Mouse (Mus musculus): ENCODE data around the gene Tmem54.

The Tmem54 gene

DNA sequence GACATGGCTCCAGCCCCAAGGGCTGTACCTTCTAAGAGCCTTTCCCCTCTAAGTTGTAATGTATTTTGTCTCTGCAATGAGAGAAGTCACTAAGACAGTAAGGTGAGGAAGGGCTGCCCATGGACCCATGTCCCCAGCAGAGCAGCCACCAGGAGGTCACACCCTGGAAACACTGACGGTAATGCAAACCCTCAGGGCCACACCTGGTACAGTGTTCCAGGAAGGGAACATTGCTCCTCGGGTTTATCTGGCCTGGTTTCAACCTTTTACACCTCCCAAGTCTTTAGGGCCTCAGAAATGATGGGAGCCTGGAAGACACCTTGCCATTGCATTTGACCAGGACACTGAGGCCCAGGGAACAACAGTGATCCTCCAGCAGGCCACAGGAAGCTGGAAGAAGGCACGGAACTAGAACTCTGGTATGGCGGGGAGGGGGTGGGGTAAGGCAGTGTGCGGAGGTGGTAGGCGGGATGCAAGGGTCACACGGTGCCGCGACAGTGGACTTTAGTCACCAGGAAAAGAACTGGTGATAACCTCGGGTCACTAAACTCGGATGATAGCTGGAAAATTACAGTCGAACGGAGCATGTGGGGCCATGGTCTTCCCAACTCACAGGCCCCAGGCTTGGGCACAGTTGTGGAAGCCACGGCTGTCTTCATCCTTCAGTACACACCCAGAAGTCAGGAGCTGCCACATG, 3.1 kb upstream of the Tmem54 start:
- peak; percentile 85 for DNase-seq (ENCODE audit: low spot score)

DNA sequence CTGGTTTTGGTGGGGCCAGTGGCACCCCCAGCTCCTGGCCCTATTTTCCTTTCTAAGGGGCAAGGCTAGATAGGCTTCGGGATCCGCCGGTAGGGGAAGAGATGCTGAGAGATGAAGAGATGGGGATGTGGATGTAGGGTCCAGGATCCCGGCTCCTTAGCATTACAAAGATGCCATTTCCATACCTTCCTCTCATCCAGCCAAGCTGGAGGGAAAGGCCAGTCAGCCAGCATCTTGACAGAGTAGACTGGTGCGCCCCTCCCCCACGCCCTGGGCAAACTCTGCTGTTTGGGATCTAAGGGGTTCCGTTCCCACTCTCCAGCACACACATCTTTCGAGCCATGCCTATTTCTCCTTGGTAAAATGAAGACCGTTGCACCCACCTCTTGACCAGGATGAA, 725 bp downstream of the Tmem54 start:
- no peak for DNase-seq (ENCODE audit: low spot score)

DNA sequence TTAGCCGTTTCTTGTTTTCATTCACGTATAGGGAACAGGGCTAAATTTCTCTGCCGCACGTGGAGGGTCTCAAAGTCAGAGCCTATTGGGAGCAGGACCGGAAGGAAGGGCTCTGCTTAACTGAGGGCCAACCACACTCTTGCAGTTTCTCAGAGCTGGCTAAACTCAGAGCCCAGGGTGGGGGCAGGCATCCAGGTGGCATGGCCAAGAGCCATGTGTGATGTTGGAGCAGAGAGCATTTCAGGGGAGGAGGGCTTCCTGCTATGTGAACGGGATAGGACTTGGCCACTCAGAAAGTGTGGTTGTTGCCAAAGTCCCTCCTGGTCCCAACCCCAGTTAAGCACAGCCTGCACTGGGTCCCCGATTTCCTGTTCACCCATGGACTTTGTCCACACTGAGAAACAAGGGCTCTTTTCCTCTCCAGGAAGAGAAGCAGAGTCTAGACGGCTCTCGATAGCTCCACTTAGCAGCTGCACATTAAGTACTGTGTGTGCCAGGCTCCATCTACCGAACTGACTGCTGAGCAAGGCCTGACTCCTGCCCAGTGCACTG, 2.1 kb downstream of the Tmem54 start:
- no peak for DNase-seq (ENCODE audit: low spot score)

DNA sequence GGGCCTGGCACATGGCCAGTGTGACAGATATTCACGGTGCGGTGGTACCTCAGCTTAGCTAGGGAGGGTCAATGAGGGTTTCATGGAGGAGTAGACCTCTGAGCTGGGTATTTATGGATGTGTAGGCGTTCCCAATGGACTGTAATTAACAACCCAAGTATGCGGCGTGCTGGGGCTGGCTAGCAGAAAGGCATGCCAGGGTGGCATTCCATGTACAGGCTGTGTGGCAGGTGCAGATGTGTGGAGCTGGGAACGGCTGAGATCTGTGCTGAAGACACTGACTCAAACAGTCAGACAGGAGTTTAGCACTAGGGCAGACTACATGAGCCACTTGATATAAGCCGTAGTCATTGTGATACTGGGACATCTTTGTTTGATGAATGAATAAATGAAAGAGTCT, 3.3 kb downstream of the Tmem54 start:
- DNase-seq (ENCODE audit: low spot score) = no peak

DNA sequence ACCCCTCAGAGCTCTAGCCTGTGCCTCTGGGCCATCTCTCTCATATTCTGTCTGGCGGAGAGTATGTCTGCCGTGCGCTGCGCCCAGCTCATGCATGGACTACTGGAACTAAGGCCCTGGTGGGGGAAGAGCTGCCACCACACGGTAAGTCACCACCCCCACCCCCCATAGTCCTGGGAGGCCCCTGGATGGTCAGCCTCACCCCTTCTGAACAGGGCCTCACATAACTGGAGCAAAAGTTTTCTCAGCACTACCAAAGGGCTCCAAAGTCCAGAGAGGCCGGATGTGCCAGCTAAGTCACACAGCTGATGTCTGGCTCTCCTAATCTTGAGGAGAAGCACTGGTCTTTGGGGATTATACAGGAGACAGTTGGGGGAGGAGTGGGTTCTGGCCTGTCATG, 5.5 kb downstream of the Tmem54 start:
- DNase-seq (ENCODE audit: low spot score) = peak; percentile 42

DNA sequence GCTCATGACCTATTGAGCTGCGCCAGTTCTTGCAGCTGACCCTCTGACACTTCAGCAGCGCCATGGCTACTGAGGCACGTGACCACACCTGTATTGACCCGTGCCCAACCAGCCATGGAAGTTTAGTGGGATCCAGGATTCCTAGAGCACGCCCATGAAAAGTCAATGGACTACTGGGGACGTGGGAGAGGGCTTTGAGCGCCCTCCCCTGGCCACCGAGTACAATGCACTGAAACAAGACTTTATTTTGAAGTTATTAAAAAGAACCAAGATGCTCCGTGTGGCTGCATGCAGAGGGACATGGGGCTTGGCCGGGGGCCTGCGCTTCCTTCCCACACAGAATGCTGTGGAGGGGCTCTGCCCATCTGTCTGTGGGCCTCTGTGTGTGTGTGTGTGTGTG, 6.0 kb downstream of the Tmem54 start:
- no peak for DNase-seq (ENCODE audit: low spot score)

DNA sequence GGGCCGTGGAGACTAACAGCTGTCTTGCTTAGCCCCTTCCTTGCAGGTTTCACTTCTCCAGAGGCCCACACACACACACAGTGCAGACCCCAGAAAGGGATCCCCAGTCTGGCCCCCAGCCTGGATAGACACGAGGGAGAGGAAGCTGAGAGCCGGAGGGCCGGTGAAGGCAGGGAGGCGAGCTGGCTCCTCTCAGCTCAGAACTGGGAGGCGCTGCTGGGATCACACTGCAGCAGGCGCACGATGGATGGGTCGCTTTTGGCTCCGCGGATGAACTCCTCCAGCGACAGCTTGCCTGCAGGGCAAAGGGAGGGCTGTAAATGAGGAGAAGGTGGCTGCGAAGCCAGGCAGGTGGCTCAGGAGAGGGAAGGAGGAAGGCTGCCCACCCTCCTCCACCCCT, 6.9 kb downstream of the Tmem54 start:
- DNase-seq (ENCODE audit: low spot score) = no peak

DNA sequence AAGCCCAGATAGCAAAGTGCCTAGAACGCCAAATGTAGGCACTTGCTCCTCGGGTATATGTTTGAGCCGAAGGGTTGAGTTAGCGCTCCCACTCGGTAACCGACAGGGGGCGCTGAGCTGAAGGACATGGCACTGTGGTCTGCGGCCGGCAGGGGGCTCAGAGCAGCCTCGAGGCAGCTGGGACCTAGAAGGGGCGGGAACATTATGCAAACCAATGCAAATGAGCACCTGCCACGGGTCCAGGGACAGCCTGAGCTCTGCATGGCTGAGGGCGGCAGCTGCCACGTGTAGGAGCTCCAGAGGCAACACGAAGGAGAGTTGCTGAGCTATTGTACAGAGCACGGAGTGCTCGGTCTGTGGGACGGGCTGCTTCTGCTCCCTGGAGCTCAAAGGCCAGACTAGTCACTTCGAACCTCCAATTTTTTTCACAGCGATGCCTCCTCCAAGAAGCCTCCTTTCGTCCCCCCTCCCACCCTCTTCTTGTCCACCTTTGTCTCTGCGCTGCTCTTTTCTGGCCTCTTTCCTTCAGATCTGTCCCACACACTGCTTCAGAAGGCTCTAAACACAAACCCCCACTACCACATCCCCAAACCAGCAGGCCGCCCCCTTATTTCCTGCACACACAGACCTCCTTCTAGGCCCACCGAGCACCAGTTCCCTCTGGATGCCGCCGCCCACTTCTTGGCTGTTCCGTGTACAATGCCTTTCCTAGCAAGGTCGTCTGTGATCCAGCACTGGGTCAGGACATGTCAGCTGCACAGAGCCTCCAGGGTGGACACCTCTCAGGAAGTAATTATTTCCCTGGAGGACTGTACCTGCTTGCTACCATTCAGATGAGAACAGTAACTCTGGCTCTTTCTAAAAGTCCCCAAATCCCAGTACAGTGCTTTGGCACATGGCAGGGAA, 8.0 kb downstream of the Tmem54 start:
- DNase-seq (ENCODE audit: low spot score) = peak; percentile 52

DNA sequence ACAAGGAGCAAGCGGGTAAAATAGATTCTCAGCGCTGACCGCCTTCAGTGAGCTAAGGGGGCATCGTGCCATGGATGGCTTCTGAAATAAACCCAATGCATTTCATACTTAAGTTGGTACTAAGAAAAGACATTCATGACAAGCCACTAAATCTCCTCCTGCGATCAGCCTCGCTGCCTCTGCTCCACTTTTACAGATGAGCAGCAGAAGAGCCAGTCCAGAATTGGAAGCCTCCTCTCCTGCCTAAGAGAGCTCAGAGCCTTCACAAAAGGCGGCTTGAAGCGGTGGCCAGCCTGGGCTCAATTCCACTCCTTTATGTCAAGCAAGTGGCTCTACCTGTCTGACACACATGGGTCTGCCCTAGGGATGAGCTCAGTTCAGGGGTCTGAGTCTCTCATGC, 11.4 kb downstream of the Tmem54 start:
- DNase-seq (ENCODE audit: low spot score) = no peak

DNA sequence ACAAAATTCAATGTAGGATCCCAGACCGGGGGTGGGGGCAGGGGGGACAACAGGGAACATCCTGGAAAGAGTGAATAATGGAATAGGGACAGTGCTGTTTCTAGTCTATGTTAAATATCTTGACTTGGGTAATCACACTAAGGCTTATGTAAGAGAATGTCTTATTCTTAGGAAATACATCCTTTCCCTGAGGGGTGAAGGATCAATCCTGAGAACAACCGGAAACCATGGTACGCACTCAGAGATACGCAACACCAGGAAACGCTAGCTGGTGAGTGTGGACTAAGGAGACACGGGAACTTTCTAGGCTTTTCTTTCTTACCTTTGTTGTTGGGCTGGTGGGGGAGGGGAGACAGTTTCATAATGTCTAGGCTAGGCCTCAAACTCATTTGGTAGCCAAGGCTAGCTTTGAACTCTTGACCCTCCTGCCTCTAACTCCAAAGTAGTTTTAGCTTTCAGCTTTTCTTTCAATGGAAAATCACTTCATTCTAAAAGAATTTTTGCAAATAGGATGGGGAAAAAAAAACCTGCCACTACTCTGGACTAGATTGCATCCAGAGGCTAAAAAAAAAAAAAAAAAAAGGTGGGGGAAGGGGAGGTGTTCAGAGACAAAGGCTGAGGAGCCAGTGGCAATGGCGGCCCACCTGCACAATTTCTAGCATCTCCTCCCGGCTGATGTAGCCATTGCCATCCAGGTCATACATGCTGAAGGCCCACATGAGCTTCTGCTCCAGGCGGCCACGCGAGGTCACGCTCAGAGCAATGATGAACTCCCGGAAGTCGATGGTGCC, 12.6 kb downstream of the Tmem54 start:
- no peak for DNase-seq (ENCODE audit: low spot score)

DNA sequence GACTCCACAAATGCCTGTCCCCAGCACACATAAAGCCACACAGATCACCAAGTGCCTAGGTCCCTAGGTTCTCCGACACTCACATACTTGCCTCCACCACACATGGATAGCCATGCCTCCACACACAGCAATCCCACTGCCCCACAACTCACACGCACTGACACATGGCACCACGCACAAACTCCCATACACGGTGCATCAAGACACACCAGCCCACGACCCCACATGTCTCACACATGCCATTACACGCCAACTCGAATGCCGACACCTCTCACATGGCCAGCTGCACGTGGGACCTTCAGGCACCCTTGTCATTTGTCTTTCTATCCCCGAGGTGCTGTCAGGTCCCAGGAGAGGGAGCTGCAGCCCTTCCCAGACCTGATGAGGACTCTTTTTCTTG, 14.4 kb downstream of the Tmem54 start:
- DNase-seq (ENCODE audit: low spot score) = no peak

DNA sequence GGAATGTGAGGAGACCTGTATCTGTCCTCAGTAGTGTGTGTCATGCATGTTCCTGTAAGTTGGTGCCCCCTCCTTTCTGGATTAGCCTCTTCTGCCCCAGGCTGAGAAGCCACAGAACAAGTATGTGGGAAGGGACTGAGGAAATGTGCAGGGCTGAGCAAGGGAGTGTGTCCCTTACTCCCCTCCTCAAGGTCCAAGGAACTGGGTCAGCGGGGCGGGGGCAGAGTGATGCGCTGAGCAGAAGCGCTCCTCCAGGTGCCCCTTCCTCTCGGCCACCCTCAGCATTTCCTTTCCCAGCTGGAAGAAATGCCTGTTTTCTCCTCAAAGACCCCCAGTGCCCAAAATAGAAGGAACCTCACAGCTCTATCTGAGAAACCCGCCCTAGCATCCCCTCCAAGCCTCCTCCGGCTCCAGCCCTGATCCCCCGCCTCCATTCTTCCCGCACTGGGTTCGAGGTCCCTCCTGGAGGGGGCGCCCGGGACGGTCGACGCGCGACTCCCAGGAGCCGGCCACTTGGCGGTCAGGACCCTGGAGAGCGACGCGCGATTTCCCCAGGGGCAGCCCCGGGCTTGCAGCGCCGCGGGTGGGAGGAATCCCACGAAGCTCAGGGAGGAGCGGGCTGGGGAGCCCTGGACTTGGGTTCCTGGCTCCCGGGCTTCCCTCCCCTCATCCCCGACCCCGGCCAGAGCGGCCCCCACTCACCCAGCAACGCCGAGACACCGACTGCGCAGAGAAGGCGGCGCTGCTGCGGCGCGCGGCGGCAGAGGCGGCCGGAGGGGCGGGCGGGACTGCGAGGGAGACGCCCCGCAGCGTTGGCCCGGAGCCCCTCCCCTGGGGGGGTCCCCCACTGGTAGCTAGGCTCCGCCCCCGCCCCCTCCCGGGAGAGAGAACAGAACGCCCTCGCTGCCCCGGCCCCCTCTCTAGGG, 15.4 kb downstream of the Tmem54 start:
- DNase-seq (ENCODE audit: low spot score) = peak; percentile 70

DNA sequence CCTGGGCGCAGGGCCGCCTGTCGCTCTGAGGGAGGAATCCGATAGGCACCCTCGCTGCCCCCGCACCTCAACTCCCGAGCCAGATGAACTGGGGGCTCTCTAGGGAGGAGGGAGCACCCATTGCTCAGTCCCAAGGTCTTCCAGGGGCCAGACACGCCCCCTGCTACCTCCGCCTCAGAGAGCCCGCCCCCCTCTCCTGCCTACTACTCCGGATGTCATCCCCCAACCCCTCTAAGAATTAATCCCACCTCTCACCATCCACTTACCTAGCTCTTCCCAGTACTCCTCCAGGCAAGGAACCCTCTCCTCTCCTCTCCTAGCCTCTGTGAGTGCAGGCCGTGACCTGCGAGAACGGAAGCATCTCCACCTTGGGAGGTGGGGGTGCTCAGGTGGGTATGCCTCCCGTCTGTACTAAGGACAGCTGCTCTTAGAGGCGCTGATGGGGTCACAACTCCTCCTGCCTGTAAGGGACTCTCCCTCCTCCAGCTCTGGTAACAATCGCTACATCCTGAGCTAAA, 16.3 kb downstream of the Tmem54 start, which contains the start of gene Hpca:
Gene Hpca, minus strand, starts transcription at position 468 of the 518 bp plus-strand sequence.
- no peak for DNase-seq (ENCODE audit: low spot score)

DNA sequence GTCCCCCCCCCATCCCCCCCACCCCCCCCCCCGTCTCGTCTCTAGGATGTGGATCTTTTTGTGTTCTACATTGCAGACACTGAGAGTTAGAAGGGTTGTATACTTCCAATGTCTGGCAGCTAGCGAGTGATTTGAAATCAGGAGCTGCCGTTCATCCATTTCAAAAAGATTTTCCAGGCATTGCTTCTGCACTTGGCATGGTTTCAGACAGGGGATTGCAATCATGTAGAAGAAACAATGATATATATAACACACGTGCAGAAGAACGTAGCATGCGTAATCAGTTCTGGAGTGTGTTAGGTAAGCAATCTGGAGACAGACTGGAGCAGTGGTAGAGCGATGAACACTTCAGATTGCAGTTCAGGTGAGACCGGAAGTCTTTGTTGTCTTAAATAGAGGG, 16.8 kb downstream of the Tmem54 start:
- DNase-seq (ENCODE audit: low spot score) = no peak

DNA sequence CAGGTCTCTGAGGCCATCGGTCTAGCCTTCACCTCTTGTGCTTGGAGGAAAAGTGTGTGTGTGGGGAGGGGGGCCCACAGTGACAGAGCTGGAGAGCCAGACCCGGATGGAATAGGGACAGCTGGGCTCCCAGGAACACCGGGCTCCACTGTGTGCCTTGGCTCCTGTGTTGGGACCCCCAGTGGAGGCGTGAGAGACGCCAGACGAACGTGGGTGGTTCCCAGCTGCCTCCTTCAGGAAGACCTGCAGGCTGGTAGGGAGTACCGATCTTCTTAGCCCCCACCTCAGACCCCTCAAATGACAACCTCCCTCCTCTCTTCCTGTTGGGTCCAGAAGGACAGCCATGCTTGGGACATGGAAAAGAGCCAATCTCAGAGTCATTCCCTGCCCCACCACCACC, 17.4 kb downstream of the Tmem54 start:
- DNase-seq (ENCODE audit: low spot score) = no peak

DNA sequence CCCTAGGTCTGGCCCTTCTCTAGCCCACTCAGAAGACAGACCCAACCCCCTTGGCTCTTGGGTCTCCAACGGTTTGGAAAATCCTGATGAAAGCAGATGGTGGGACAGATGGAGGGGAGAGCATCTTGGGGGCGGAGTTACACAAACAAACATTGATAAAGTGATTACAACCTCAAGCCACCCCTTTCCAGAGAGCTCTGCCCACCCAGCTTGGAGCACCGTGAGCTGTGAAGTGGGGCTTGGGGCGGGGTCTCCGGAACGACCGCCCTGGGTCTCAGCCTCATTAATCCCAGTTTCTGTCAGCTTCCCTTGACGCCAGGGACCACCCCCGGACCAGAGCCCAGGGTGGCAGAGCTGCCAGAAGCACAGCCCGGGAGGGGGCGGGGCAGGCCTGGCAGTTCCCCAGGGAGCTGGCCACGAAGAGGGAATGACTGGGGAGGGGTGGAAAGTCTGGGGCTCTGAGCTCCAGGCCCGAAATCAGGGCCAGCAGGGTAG, 19.4 kb downstream of the Tmem54 start:
- no peak for DNase-seq (ENCODE audit: low spot score)

DNA sequence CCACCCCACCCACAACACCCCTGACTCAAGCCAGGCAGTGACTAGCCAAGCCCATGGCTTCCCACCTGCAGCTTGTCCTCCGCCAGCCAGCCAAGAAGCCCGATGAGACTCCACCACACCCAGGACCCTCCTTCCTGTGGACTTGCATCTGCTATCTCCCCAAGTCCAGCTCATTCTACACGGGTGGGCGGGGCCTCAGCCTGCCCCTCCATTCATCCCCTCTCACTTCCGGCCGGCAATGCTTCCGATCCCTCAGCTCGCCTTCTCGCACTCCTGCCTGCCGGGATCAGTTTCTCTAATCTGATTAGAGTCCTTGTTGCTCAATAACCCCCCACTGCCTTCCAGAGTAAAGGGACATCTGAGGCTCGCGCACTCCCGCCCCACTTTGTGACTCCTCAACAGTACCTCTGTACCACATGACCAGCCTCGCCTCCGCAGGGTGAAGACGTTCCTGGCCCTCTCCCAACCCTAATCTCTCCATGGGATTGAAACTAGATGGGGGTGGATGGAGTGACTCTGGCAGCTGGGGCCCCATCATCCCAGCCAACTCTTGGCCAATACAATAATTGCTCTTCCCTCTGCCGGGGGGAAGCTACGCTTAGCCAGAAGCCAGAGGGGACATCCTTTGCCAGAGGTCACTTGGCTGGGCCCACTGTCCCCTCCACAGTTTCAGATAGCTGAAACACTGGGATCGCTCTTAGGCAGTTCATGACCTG, 20.5 kb downstream of the Tmem54 start:
- DNase-seq (ENCODE audit: low spot score) = no peak

DNA sequence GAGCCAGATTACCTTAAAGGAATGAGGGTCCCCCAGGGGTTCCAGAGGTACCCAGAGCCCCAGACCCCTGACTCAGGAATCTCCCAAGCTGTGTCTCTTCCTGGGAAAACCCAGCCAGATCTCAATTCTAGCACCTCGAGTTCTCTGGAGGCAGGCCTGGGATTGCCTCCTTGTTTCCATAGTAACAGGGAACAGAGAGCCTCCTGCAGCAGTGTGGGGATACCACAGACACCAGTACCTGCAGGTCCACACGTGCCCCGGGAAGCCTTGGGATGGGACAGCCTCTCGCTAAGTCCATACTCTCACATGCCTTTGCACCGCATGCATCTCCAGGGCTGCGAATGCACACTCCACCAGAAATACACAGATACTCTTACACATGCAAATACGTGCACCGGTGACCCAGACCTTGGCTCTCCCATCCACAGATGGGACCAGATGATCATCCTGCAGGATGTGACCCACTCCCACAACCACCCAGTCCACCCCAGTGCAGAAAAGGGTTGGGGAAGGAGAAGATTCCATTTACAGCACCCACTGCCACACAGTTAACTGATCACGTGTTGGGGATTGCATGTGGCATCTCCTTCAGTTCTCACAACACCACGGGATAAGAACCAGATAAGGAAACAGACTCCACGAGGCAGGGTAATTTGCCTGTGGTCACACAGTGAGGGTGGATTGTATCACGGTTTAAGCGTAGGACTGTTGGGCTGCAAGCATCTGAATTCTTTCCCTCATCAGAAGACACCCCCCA, 23.4 kb downstream of the Tmem54 start:
- DNase-seq (ENCODE audit: low spot score) = no peak

DNA sequence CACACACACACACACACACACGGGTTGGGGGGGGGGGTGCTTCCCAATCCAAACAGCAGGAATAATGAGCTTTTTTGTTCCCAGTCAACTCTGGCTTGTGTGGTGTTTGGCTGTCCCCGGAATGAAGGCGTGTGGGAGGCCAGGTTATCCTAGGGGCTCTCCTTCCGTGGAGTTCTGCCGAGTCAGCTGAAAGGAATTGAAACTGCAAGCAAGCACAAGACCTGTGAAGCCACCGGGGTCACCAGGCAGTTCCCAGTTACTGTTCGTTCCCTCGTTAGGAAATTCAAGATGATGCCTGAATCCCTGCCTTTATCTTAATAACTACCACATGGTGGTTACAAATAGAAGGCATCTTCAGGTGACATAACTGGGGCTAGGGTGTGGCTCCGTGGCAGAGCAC, 24.0 kb downstream of the Tmem54 start:
- no peak for DNase-seq (ENCODE audit: low spot score)
